In genomic region chr6:134631947-134632687, GRCm38 (mm10) we compare ENCODE assay signal across 8 mouse cellular contexts. TPM values are rescaled to one million over a fixed set of nuclear protein-coding genes. Genes with fewer than 3 reads are reported as not detected.
DNase-seq lines count a peak whose midpoint lies in the region; ATAC-seq and TF ChIP-seq lines count a peak whose summit lies in the region.

Gene Mansc1, minus strand, starts transcription at chr6:134632488.

- TF ChIP-seq CTCF in cortical plate, adult 2 months (IDR thresholded peaks at IDR 0.05; ENCODE audit: extremely low read depth, insufficient read depth, low read length), result no peak
- 0 out of 2 replicates have a peak, but pooled peaks have one; percentile 1 for TF ChIP-seq CTCF in hindbrain, postnatal 0 days (IDR thresholded peaks at IDR 0.05; ENCODE audit: low read depth)

- peak; percentile 19; the same call in 1 of the 2 replicates for TF ChIP-seq POLR2A in cortical plate, adult 2 months (IDR thresholded peaks at IDR 0.05; ENCODE audit: extremely low read depth, insufficient read depth, low read length)

- 2% methylated on average over 46 of the region's 46 CpGs for WGBS in hindbrain, postnatal 0 days
- 1% methylated on average over 46 of the region's 46 CpGs for WGBS in limb, embryonic 11.5 days

- peak; percentile 35 to 53 for DNase-seq in layer of hippocampus, postnatal 10 days (ENCODE audit: low spot score in 2 of 2)
- no peak for DNase-seq in layer of hippocampus, adult 9-11 months
- DNase-seq in gastrocnemius, postnatal 36 days, result peak; percentile 16 to 43
- peak; percentile 53 for DNase-seq in hindbrain, postnatal 0 days (ENCODE audit: low spot score)
- DNase-seq in limb, embryonic 11.5 days (ENCODE audit: low spot score), result peak; percentile 63
- peak; percentile 26 for DNase-seq in splenic B cell, adult 2 months (ENCODE audit: low read depth, low spot score)

- H3K36me3 ChIP-seq in hindbrain, postnatal 0 days (ENCODE audit: insufficient read depth, low read length), result no peaks in the 10 kb centered on the region
- no peaks in the 10 kb centered on the region for H3K36me3 ChIP-seq in limb, embryonic 11.5 days (ENCODE audit: control insufficient read depth, insufficient read depth, low read length)
- H3K36me3 ChIP-seq in splenic B cell, adult 2 months (ENCODE audit: control insufficient read depth, insufficient read depth, low read length, poor library complexity, severe bottlenecking), result no peaks in the 10 kb centered on the region

- H3K9ac ChIP-seq in hindbrain, postnatal 0 days (replicated peaks; ENCODE audit: low read length), result peak within 1 kb of the TSS; percentile 52
- H3K9ac ChIP-seq in limb, embryonic 11.5 days (ENCODE audit: low read length), result peak within 1 kb of the TSS; percentile 64

- H3K4me3 ChIP-seq in cortical plate, adult 2 months (ENCODE audit: insufficient read depth, low read length), result peak within 1 kb of the TSS; percentile 55
- peak within 1 kb of the TSS; percentile 55 for H3K4me3 ChIP-seq in hindbrain, postnatal 0 days (ENCODE audit: low read length)
- H3K4me3 ChIP-seq in limb, embryonic 11.5 days (ENCODE audit: low read depth, low read length), result peak within 1 kb of the TSS; percentile 47

- peak within 1 kb of the TSS; percentile 93 for H3K4me2 ChIP-seq in hindbrain, postnatal 0 days (ENCODE audit: low read depth, low read length)
- H3K4me2 ChIP-seq in limb, embryonic 11.5 days (ENCODE audit: low read depth, severe bottlenecking), result peak within 1 kb of the TSS; percentile 94

- H3K27me3 ChIP-seq in hindbrain, postnatal 0 days (ENCODE audit: insufficient read depth, low read length), result no peaks in the 10 kb centered on the region; the same call in 1 of the 2 replicates
- H3K27me3 ChIP-seq in limb, embryonic 11.5 days (ENCODE audit: control insufficient read depth, insufficient read depth, low read length), result peaks cover 12% of the 10 kb centered on the region
- H3K27me3 ChIP-seq in splenic B cell, adult 2 months (ENCODE audit: control insufficient read depth, insufficient read depth, low read length, poor library complexity, severe bottlenecking), result no peaks in the 10 kb centered on the region

- intact Hi-C loops in gastrocnemius, postnatal 36 days (cut with DNase I), result no loop called here

- ATAC-seq in hindbrain, postnatal 0 days, result peak; percentile 80
- peak; percentile 33; the same call in 1 of the 2 replicates for ATAC-seq in limb, embryonic 11.5 days (ENCODE audit: insufficient number of reproducible peaks, low FRiP score, low TSS enrichment, low read depth)
- ATAC-seq in megakaryocyte-erythroid progenitor cell, adult 5-6 weeks (replicated peaks; ENCODE audit: low FRiP score, low TSS enrichment, poor library complexity, severe bottlenecking), result peak; percentile 65

- H3K9me3 ChIP-seq in hindbrain, postnatal 0 days (ENCODE audit: low read length), result no peaks in the 10 kb centered on the region
- no peaks in the 10 kb centered on the region for H3K9me3 ChIP-seq in limb, embryonic 11.5 days (ENCODE audit: control insufficient read depth, low read length)

- no peaks in the 10 kb centered on the region for H3K4me1 ChIP-seq in cortical plate, adult 2 months (ENCODE audit: control insufficient read depth, insufficient read depth, low read length)
- peaks cover 4% of the 10 kb centered on the region; the same call in 1 of the 2 replicates for H3K4me1 ChIP-seq in hindbrain, postnatal 0 days (ENCODE audit: insufficient read depth, low read length)
- no peaks in the 10 kb centered on the region for H3K4me1 ChIP-seq in limb, embryonic 11.5 days (ENCODE audit: control insufficient read depth, insufficient read depth, low read length)

- H3K27ac ChIP-seq in cortical plate, adult 2 months (ENCODE audit: insufficient read depth, low read length), result 0 out of 2 replicates have a peak within 1 kb of the TSS, but pooled peaks have one; percentile 53
- no peak within 1 kb of the TSS for H3K27ac ChIP-seq in hindbrain, postnatal 0 days
- H3K27ac ChIP-seq in limb, embryonic 11.5 days (replicated peaks; ENCODE audit: low read depth, low read length), result no peak within 1 kb of the TSS

RNA-seq across cellular contexts. Expression of gene Mansc1, which starts in this region (rescaled TPM):
- 1 to 10 TPM; 3.5 to 3.9 TPM for total RNA-seq in layer of hippocampus, postnatal 10 days (2021)
- 12.2 and 12.9 TPM in 2 replicates for polyA plus RNA-seq in cortical plate, adult 2 months (2012; rRNA removed)
- 1 to 10 TPM in 1 of 2 experiments, under 1 TPM in 1; 0.96 to 1.1 TPM for total RNA-seq in gastrocnemius, postnatal 36 days (2021)
- 2.2 and 3.8 TPM in 2 replicates for total RNA-seq in hindbrain, postnatal 0 days (2014; rRNA removed)
- polyA plus RNA-seq in hindbrain, postnatal 0 days (2015; fragmentation: Nextera tagmentation; extraction: Ambion mirVana), result 2.2 and 2.4 TPM in 2 replicates
- polyA plus RNA-seq in limb, embryonic 11.5 days (2014; fragmentation: Nextera tagmentation; extraction: Ambion mirVana), result 0.33 and 0.58 TPM in 2 replicates
- total RNA-seq in megakaryocyte-erythroid progenitor cell, adult 5-6 weeks (2014; fragmentation: Nextera tagmentation), result 0.20 TPM in 1 of 2 replicates, not detected in the other
- total RNA-seq in megakaryocyte-erythroid progenitor cell, adult 5-6 weeks (2017), result 0.28 and 1.5 TPM in 2 replicates

Comparison
In these comparisons a context has a peak if more than half of its experiments do, and no peak if none do; other contexts are left out.
1. Peak in DNase-seq, ATAC-seq, H3K4me3 ChIP-seq, H3K9ac ChIP-seq and H3K4me2 ChIP-seq in limb, embryonic 11.5 days; RNA of the gene not detected or under 1 TPM.